Mouse (Mus musculus): ENCODE measurements around the gene Gipr. TPM values are rescaled to one million over a fixed set of nuclear protein-coding genes. Genes with fewer than 3 reads are reported as not detected.

Gene Gipr
- total RNA-seq, 2 experiments from 2014 or later = not detected

Other genes with a start within 250 kb of the Gipr start
- not detected in 2 replicates for gene Nova2, start 240.2 kb downstream of the Gipr start, total RNA-seq (2015)
- gene Nova2, start 240.2 kb downstream of the Gipr start, total RNA-seq (2017) = not detected in 2 replicates
- not detected in 2 replicates for gene Nanos2, start 178.7 kb downstream of the Gipr start, total RNA-seq (2015)
- gene Nanos2, start 178.7 kb downstream of the Gipr start, total RNA-seq (2017) = not detected in 2 replicates
- 0.25 TPM in 1 of 2 replicates, not detected in the other for gene Mypop, start 174.9 kb downstream of the Gipr start, total RNA-seq (2015)
- 0.15 and 0.24 TPM in 2 replicates for gene Mypop, start 174.9 kb downstream of the Gipr start, total RNA-seq (2017)
- 11.4 and 14.5 TPM in 2 replicates for gene Irf2bp1, start 162.1 kb downstream of the Gipr start, total RNA-seq (2015)
- 6.9 and 8.2 TPM in 2 replicates for gene Irf2bp1, start 162.1 kb downstream of the Gipr start, total RNA-seq (2017)
- gene Foxa3, start 142.6 kb downstream of the Gipr start, total RNA-seq (2015) = not detected in 2 replicates
- gene Foxa3, start 142.6 kb downstream of the Gipr start, total RNA-seq (2017) = not detected in 2 replicates
- 48.4 and 54.7 TPM in 2 replicates for gene Sympk, start 141.8 kb downstream of the Gipr start, total RNA-seq (2015)
- gene Sympk, start 141.8 kb downstream of the Gipr start, total RNA-seq (2017) = 26.6 and 30.4 TPM in 2 replicates
- gene Rsph6a, start 111.4 kb downstream of the Gipr start, total RNA-seq (2015) = not detected in 2 replicates
- not detected in 2 replicates for gene Rsph6a, start 111.4 kb downstream of the Gipr start, total RNA-seq (2017)
- 4.1 and 6.2 TPM in 2 replicates for gene Dmwd, start 89.9 kb downstream of the Gipr start, total RNA-seq (2015)
- gene Dmwd, start 89.9 kb downstream of the Gipr start, total RNA-seq (2017) = 1.0 and 1.3 TPM in 2 replicates
- 2.2 and 5.4 TPM in 2 replicates for gene Dmpk, start 82.3 kb downstream of the Gipr start, total RNA-seq (2015)
- gene Dmpk, start 82.3 kb downstream of the Gipr start, total RNA-seq (2017) = 2.7 and 3.1 TPM in 2 replicates
- gene Six5, start 71.5 kb downstream of the Gipr start, total RNA-seq (2015) = 0.18 TPM in 1 of 2 replicates, not detected in the other
- gene Six5, start 71.5 kb downstream of the Gipr start, total RNA-seq (2017) = 0.04 and 0.07 TPM in 2 replicates
- 0.05 TPM in 1 of 2 replicates, not detected in the other for gene Gm4969, start 47.8 kb downstream of the Gipr start, total RNA-seq (2015)
- gene Gm4969, start 47.8 kb downstream of the Gipr start, total RNA-seq (2017) = 0.29 TPM in 1 of 2 replicates, not detected in the other
- gene Fbxo46, start 46.3 kb downstream of the Gipr start, total RNA-seq (2015) = 1.5 and 1.9 TPM in 2 replicates
- gene Fbxo46, start 46.3 kb downstream of the Gipr start, total RNA-seq (2017) = 6.5 and 6.9 TPM in 2 replicates
- gene Qpctl, start 16.8 kb downstream of the Gipr start, total RNA-seq (2015) = 6.6 and 7.9 TPM in 2 replicates
- 3.5 and 4.5 TPM in 2 replicates for gene Qpctl, start 16.8 kb downstream of the Gipr start, total RNA-seq (2017)
- gene Snrpd2, start 16.4 kb downstream of the Gipr start, total RNA-seq (2015) = 44.2 and 53.7 TPM in 2 replicates
- gene Snrpd2, start 16.4 kb downstream of the Gipr start, total RNA-seq (2017) = 28.3 and 32.4 TPM in 2 replicates
- gene Eml2, start 10.3 kb upstream of the Gipr start, total RNA-seq (2015) = 5.2 and 9.1 TPM in 2 replicates
- gene Eml2, start 10.3 kb upstream of the Gipr start, total RNA-seq (2017) = 8.7 and 13.4 TPM in 2 replicates
- not detected in 2 replicates for gene Gpr4, start 46.4 kb upstream of the Gipr start, total RNA-seq (2015)
- gene Gpr4, start 46.4 kb upstream of the Gipr start, total RNA-seq (2017) = 0.12 TPM in 1 of 2 replicates, not detected in the other
- 12.3 and 15.7 TPM in 2 replicates for gene Opa3, start 62.2 kb upstream of the Gipr start, total RNA-seq (2015)
- gene Opa3, start 62.2 kb upstream of the Gipr start, total RNA-seq (2017) = 18.2 and 20.7 TPM in 2 replicates
- 122 and 129 TPM in 2 replicates for gene Vasp, start 105.7 kb upstream of the Gipr start, total RNA-seq (2015)
- gene Vasp, start 105.7 kb upstream of the Gipr start, total RNA-seq (2017) = 180 and 227 TPM in 2 replicates
- not detected in 2 replicates for gene Ppm1n, start 113.9 kb upstream of the Gipr start, total RNA-seq (2015)
- not detected in 2 replicates for gene Ppm1n, start 113.9 kb upstream of the Gipr start, total RNA-seq (2017)
- 0.48 TPM in 1 of 2 replicates, not detected in the other for gene Rtn2, start 116.5 kb upstream of the Gipr start, total RNA-seq (2015)
- gene Rtn2, start 116.5 kb upstream of the Gipr start, total RNA-seq (2017) = not detected in 2 replicates
- gene Fosb, start 143.9 kb upstream of the Gipr start, total RNA-seq (2015) = 24.0 and 25.4 TPM in 2 replicates
- gene Fosb, start 143.9 kb upstream of the Gipr start, total RNA-seq (2017) = 26.9 and 30.4 TPM in 2 replicates
- 18.9 and 26.4 TPM in 2 replicates for gene Ercc1, start 178.7 kb upstream of the Gipr start, total RNA-seq (2015)
- gene Ercc1, start 178.7 kb upstream of the Gipr start, total RNA-seq (2017) = 17.5 and 21.4 TPM in 2 replicates
- 3.4 TPM in 2 replicates for gene Cd3eap, start 193.4 kb upstream of the Gipr start, total RNA-seq (2015)
- 9.0 and 11.5 TPM in 2 replicates for gene Cd3eap, start 193.4 kb upstream of the Gipr start, total RNA-seq (2017)
- gene Ppp1r13l, start 193.6 kb upstream of the Gipr start, total RNA-seq (2015) = 4.1 and 4.2 TPM in 2 replicates
- gene Ppp1r13l, start 193.6 kb upstream of the Gipr start, total RNA-seq (2017) = 0.45 TPM in 1 of 2 replicates, not detected in the other
- 4.9 and 5.7 TPM in 2 replicates for gene Ercc2, start 215.9 kb upstream of the Gipr start, total RNA-seq (2015)
- gene Ercc2, start 215.9 kb upstream of the Gipr start, total RNA-seq (2017) = 12.6 and 19.2 TPM in 2 replicates
- gene Klc3, start 238.0 kb upstream of the Gipr start, total RNA-seq (2015) = 0.09 TPM in 1 of 2 replicates, not detected in the other
- gene Klc3, start 238.0 kb upstream of the Gipr start, total RNA-seq (2017) = not detected in 2 replicates
- 0.14 and 0.18 TPM in 2 replicates for gene Ckm, start 238.6 kb upstream of the Gipr start, total RNA-seq (2015)
- gene Ckm, start 238.6 kb upstream of the Gipr start, total RNA-seq (2017) = 0.26 and 0.45 TPM in 2 replicates